Mouse (Mus musculus) mouse trophoblast stem cell (cell line): ENCODE data around the gene Cdkl2.

ENCODE experiments used
- in situ Hi-C, 2 experiments: fragments of 300-500 bp; cut with MseI, MboI; formaldehyde crosslinking; loops; 2 replicates in 1 of 2; 3 replicates in 1 of 2; pipeline ENCODE4 v1.15.1; 2025

Gene Cdkl2

GRCm38 (mm10) chr5:91956991-91957760, 86.5 kb downstream of the Cdkl2 start:
- in situ Hi-C loops: no loop called here
